Mouse (Mus musculus) ES-E14 (cell line): ENCODE data around the gene Pdia2.

Experiments used
- CHD2 ChIP-seq: IDR thresholded peaks from 2 replicates; pipeline ENCODE4 v1.6.1; 2014; ENCODE audit warnings: mild to moderate bottlenecking, low read depth, low read length, inconsistent platforms
- HCFC1 ChIP-seq: IDR thresholded peaks from 2 replicates; pipeline ENCODE4 v1.6.1; 2012; ENCODE audit warnings: low read length, inconsistent platforms, borderline replicate concordance; ENCODE audit not compliant: insufficient read depth
- MAFK ChIP-seq: IDR thresholded peaks from 2 replicates; pipeline ENCODE4 v1.6.1; 2014; ENCODE audit warnings: mild to moderate bottlenecking, low read depth, low read length, inconsistent platforms; ENCODE audit not compliant: insufficient read depth
- ZC3H11A ChIP-seq: IDR thresholded peaks from 2 replicates; pipeline ENCODE4 v1.6.1; 2012; ENCODE audit warnings: low read depth, mild to moderate bottlenecking, inconsistent platforms, low read length, borderline replicate concordance
- ZNF384 ChIP-seq: IDR thresholded peaks from 2 replicates; pipeline ENCODE4 v1.6.1; 2012; ENCODE audit warnings: low read depth, low read length, inconsistent platforms

DNA sequence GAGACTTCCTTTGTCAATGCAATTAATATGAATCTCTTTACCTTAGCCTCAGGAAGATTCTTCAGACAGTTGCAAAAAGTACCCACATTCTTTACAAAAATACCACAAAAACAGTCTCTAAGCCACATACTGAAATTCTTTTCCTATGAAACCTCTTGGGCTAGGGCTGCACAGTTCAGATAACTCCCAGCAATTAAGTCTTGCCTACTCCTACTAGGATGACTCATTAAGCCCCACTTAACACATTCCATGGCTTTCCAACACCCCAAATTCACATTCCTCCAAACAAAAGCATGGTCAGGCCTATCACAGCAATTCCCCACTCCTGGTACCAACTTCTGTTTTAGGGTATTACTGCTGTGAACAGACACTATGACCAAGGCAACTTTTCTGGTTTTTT lies 20.3 kb downstream of the Pdia2 start:
- TF ChIP-seq CHD2: no peak
- no peak for TF ChIP-seq ZNF384
- TF ChIP-seq HCFC1: no peak
- no peak for TF ChIP-seq MAFK
- TF ChIP-seq ZC3H11A: no peak
